Mouse (Mus musculus) retina, adult 2 months (tissue): ENCODE data around the gene Ncl.

Source experiments
- DNase-seq: peaks from one replicate; pipeline ENCODE4 v3.0.0-alpha.2; 2012; ENCODE audit warnings: low read depth, low spot score

Gene Ncl

GRCm38 (mm10) chr1:86358906-86359797 lies at the start of gene Ncl:
Gene Ncl (minus strand): TSS chr1:86359400.
- peak; percentile 97 for DNase-seq

DNA sequence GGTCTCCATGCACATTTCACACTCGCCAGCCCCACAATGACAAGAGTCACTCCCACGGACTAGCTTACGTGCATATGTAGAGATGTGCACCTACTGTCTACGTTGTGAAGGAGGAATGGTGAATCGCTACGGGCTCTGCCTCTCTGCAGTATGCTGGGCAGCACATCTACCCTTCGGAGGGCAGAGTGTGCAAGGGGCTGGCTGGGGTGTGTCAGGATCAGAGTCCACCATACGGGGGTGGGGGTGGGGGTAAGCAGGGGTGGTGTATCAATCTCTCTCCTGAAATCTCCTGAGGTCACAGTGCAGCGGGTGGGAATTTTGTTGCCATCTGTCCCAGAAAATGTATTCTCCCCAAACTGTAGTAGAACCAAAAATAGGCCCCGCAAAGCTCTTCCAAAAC lies 49.3 kb upstream of the Ncl start:
- no peak for DNase-seq

- no peak for DNase-seq
These were observed 47.7 kb upstream of the Ncl start for GRCm38 (mm10) chr1:86406914-86407313.

GRCm38 (mm10) chr1:86406313-86406712 lies 47.1 kb upstream of the Ncl start:
- DNase-seq, result no peak

DNA sequence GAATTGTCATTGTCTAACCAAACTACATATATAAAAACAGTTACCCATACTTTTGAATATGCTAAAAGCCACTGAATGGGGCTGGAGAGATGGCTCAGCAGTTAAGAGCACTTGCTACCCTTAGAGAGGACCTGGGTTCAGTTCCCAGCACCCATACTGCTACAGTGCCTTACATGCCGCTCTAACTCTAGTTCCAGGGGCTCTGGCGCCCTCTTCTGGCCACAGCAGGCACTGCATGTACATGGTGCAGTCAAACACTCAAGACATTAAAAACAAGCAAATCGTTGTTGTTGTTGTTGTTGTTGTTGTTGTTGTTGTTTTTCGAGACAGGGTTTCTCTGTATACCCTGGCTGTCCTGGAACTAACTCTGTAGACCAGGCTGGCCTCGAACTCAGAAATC lies 45.6 kb upstream of the Ncl start:
- DNase-seq, result no peak

- DNase-seq, result no peak
These were observed 41.0 kb upstream of the Ncl start for GRCm38 (mm10) chr1:86400096-86400754.

DNA sequence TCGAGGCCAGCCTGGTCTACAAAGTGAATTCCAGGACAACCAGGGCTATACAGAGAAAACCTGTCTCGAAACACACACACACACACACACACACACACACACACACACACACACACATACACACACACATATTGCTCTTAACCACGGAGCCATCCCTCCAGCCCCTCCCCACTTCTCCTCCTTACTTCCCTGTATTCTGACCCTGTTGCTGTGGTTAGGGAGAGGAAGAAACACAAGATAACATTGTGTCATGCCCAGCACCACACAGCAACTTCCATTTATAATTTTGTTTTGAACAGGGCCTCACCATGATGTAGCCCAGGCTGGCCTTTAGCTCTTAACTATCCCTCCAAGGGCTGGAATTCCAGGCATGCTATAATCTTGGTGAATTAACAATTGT lies 40.1 kb upstream of the Ncl start:
- no peak for DNase-seq

DNA sequence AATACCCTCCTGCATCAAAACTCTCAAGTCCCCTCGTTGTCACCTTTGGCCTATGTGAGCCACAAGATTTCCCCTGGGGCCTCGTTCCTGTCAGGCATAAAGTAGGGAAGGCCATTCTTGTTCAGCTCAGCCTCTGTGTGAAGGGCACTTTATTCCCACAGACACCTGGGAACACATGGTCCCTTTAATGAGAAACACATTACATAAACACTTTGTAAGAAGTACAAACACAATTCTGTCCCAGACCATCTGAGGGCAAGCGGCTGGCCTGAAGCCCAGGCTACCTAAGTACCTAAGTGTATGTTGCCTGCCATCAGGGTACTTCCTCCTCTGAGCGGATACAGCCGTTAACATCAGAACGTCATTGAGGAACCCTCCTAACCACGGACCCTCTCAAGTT lies 39.0 kb upstream of the Ncl start:
- no peak for DNase-seq

DNA sequence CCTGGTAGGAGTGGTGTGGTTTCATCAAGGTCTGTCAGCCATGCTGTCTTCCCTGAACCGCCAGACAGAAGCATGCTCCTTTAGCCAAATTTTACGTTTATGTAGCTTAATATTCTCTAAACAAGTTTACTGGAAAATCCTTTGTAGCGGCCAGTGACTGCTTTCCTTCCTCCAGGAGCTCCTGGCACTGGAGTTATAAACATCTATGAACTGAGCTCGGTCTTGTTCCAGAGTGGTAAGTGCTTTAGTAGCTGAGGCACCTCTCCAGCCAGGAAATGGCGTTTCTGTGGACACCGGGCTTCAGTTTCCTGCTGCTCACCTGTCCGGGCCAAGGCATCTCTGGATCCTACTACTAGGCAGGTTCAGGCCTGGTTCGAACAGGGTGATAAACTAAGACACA lies 38.4 kb upstream of the Ncl start:
- DNase-seq, result no peak

GRCm38 (mm10) chr1:86395897-86396296 lies 36.7 kb upstream of the Ncl start:
- no peak for DNase-seq

DNA sequence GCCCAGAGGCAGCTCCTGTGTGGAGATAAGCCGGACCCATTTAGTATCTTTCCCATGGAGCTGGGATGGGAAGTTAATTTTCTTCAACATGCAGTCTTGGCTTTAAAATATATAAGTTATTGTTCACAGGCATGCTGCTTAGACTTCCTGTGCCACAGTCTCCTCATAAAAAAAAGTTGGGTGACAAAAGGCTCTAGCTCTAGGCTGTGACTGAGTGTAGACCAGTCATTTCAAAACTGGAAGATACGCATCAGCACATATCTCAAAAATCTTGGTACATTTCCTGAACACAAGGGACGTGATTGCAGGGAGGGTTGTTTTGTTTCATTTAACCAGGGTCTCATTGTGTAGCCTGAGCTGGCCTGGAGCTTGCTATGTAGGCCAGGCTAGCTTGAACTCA lies 35.0 kb upstream of the Ncl start:
- no peak for DNase-seq

DNA sequence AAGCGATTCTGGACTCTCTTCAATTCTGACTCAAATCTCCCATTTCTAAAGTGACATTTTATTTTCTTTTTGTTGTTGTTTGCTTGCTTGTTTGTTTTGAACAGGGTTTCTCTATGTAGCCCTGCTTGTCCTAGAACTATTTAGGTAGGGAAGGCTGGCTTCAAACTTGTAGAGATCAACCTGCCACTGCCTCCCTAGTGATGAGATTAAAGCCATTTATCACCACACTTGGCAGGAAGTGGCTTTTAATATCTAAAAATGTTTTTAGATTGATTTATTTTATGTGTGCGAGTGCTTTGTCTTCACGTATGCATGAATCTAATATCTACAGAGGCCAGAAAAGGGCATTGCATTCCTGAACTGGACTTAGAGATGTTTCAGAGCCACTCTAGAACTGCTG lies 34.0 kb upstream of the Ncl start:
- DNase-seq, result no peak

DNA sequence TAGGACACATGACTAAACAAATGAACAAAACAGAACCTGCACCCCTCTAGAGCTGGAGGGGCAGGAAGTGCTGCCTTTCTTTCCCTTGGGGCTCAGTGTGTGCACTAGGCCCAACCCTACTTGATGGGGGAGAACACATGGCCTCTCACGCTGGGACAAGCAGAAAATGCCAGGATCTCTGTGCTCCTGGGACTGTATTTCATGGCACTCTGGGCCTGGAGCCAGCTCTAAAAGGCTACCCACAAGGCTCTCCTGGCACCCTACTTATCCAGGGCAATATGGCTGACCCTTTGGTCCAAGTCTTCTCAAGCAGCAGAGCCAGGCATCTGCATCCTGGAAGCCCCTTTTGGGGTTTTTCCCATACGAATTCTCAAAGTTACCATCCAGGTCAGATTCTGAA lies 32.2 kb upstream of the Ncl start:
- no peak for DNase-seq

GRCm38 (mm10) chr1:86389230-86389629 lies 30.0 kb upstream of the Ncl start:
- peak; percentile 37 for DNase-seq

- no peak for DNase-seq
These were observed 21.8 kb upstream of the Ncl start for GRCm38 (mm10) chr1:86381027-86381426.

DNA sequence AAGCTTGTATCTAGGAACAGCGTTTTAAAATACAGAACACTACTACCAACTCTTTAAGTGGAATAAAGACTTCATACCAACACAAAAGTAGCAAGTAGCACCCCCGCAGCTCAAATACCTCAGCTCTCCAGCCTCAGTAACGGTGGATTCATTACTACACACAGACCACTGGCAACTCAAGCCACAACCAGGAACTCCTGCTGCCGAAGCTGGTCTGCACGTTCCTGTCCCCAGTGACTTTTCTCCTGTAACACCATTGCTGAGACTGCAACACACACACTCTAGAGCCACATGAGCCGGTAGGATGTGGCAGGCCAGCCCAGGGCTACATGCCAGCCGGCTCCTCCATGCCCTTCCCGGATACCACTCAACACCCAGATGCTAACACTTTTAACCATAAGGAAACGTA lies 20.0 kb upstream of the Ncl start:
- no peak for DNase-seq

DNA sequence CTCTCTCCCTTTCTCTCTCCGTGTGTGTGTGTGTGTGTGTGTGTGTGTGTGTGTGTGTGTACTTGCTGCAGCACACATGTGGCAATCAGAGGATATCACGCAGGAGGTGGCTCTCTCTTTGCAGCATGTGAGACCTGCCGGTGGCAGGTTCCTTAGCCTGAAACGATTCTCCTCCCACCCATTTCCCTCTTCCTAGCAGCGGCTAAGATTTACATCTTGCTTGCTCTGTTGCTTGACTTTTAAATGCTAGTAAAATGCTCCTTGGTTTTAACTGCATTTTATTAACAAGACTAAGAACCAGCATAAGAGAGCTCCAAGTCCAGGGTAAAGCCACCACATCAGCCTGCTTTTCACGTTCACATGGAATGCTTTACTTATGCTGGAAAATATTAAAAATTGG lies 19.5 kb upstream of the Ncl start:
- DNase-seq, result no peak

DNA sequence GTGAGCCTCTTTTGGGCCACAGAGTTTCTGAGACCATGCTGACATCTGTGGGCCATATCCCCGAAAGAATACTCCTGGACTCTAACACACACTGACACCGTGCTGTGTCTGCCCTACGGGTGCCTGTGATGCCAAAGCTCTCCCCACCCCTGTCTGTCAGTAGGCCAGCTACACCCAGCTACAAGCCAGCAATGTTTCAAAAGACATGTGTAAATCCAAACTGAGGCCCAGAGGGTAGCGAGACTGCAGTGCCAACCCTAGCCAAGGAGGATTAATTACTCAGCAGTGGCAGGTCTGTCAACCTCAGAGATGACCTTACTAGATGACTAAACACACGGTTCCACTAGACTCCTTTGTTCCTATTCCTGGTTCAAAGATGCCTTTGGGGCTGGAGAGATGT lies 17.2 kb upstream of the Ncl start:
- no peak for DNase-seq

GRCm38 (mm10) chr1:86371997-86372396 lies 12.8 kb upstream of the Ncl start:
- DNase-seq, result no peak

- DNase-seq, result no peak
These were observed 8.9 kb upstream of the Ncl start for GRCm38 (mm10) chr1:86368086-86368485.

- DNase-seq, result no peak
These were observed 4.5 kb upstream of the Ncl start for GRCm38 (mm10) chr1:86363671-86364070.

- DNase-seq, result no peak
These were observed 2.8 kb upstream of the Ncl start for GRCm38 (mm10) chr1:86361852-86362615.
